Mouse (Mus musculus): ENCODE results near the gene Krtap6-5.
"Not testable (repeated sequence)": the region's sequence is repeated elsewhere in the genome, so short reads cannot be mapped to it uniquely, and the experiment has no call there.

Krtap6-5 gene

GRCm38 (mm10) chr16:89047783-89048182, at the start of gene Krtap6-5:
TSS of gene Krtap6-5 (minus strand) at chr16:89047883.
- no peak for DNase-seq (ENCODE audit: low read depth in 1 of 2, low spot score in 2 of 2)

- DNase-seq (ENCODE audit: low read depth in 1 of 2, low spot score in 2 of 2), result not testable (repeated sequence)
Measured at GRCm38 (mm10) chr16:89071041-89071440, 23.4 kb upstream of the Krtap6-5 start.

DNA sequence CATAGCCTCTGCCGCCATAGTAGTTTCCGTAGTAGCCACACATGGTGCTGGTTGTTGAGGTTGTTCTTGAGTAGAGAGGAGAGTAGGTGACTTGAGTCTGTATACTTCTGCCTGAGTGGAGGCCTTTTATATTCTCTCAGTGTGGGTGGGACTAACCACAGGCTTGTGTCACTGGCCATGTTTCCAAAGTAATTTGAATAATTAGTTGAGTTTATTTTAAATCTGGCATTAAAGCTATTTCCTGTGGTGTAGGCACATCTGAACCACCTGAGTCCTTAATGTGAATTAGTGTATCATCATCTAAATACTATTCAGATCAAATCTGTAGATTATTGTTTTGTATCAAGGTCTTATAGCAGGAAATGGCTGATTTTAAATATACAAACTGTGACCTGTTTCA, 16.2 kb upstream of the Krtap6-5 start, which contains the start of gene 1110025L11Rik:
Gene 1110025L11Rik, minus strand, starts transcription at position 101 of the 400 bp plus-strand sequence.
- DNase-seq (ENCODE audit: low read depth in 1 of 2, low spot score in 2 of 2), result not testable (repeated sequence)

GRCm38 (mm10) chr16:89041372-89041771, 6.3 kb downstream of the Krtap6-5 start, which contains the start of gene Gm10228:
TSS of gene Gm10228 (minus strand) at chr16:89041472.
- not testable (repeated sequence) for DNase-seq (ENCODE audit: low read depth in 1 of 2, low spot score in 2 of 2)

DNA sequence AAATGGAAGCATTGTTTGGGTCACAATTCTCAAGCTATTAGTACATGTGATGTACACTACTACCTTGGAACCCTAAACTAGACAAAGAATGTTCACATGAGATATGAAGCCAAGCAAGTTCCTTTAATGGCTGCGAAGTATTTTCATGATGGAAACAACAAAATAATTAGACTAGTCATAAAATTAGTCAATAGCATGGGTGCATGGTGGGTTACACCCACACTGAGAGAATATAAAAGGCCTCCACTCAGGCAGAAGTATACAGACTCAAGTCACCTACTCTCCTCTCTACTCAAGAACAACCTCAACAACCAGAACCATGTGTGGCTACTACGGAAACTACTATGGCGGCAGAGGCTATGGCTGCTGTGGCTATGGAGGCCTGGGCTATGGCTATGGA, 16.3 kb downstream of the Krtap6-5 start, which contains the start of gene Krtap6-1:
Gene Krtap6-1, plus strand, starts transcription at position 301 of the 400 bp plus-strand sequence.
- not testable (repeated sequence) for DNase-seq (ENCODE audit: low read depth in 1 of 2, low spot score in 2 of 2)

GRCm38 (mm10) chr16:89014984-89015383, 32.7 kb downstream of the Krtap6-5 start, which contains the start of gene Gm10229:
TSS of gene Gm10229 (plus strand) at chr16:89015284.
- DNase-seq (ENCODE audit: low read depth in 1 of 2, low spot score in 2 of 2), result not testable (repeated sequence)

DNA sequence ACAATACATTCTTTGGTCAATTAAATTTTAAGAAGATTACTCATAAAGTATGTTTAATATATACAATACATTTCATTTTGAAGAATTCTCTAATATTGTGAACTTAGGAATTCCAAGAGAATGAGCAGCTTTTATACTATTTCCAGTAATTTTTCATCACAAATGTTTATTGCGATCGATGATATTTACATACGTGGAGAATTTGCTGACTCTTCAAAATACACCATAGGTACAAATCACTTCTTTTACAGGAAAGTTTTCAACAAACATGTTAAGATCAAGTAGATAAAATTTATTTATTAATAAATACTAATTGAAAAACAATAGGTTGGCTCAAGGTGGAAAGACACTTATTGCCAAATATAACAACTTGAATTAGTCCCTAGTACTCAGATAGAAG, 33.7 kb downstream of the Krtap6-5 start:
- no peak for DNase-seq (ENCODE audit: low read depth in 1 of 2, low spot score in 2 of 2)

DNA sequence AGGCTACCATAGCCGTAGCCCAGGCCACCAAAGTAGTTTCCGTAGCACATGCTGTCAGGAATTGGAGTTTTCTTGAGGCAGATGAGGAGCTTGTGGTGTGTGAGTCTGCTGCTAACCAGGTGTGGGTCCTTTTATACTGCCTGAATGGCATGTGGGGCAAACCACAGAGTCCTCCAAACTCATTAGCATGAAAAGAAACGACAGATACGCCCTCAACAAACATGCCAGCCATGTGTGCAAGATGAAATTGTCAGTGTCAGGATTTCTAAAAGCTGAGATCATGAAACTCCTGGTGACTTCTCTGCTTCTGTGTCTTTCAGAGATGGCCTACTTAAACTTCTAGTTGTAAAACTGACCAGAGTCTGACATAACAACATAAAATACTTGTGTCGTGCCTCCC, 37.0 kb downstream of the Krtap6-5 start, which contains the start of gene Krtap22-2:
Gene Krtap22-2, minus strand, starts transcription at position 101 of the 400 bp plus-strand sequence.
- no peak for DNase-seq (ENCODE audit: low read depth in 1 of 2, low spot score in 2 of 2)
